Mouse (Mus musculus) liver, postnatal 0 days (tissue): ENCODE data around the gene Higd1a.

Experiments used
- CTCF ChIP-seq: sonication (generic); IDR thresholded peaks from 2 replicates; pipeline ENCODE4 v1.5.1; 2016; ENCODE audit warnings: antibody characterized with exemption, low read depth
- EP300 ChIP-seq: IDR thresholded peaks from 2 replicates; pipeline ENCODE4 v1.6.1; 2016; ENCODE audit warnings: antibody characterized with exemption, low read depth, mild to moderate bottlenecking

DNA sequence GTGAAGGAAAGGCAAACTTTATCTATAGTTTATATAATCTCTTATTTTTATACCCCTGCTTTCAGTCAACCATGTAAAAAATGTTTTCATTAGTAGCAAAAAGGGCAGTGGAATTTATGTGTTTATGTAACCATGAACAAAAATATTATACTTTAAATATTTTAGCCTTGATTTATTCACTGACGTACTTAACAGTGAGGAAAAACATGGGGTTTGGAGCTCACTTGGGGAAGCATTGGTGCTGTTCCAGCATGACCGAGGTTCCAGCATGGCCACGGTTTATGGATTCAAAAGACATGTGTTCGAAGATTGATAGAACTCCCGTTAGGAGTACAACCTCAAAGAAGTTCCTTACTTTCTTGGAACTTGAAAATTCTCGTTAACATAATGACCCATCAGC, 10.1 kb upstream of the Higd1a start:
- TF ChIP-seq CTCF (no peak), EP300 (no peak)
